Mouse (Mus musculus): ENCODE measurements around the gene Ect2l. TPM values are rescaled to one million over a fixed set of nuclear protein-coding genes. Genes with fewer than 3 reads are reported as not detected.

Ect2l gene
- polyA plus RNA-seq (2014; fragmentation: Nextera tagmentation; extraction: Ambion mirVana), result 0.22 TPM in 2 replicates

DNA sequence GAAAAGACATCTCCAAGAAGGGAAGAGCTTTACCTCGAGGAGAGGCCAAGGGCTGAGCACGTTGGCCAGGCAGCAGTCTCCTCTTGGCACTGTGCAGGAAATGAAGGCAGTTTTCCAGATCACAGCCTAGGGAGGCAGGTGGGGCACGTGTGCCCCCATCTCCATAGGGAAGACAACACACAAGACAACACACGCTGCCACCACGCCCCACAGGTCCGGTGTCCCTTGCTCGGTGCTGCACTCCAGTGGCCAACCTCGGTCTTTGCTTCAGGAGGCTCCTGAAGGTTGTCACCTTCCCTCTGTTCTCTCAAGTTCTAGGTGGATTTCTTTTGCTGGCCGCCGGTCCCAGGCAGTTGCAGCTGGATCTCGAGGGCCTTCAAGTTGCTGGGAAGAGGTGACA is at the start of gene Ect2l:
Gene Ect2l (minus strand): TSS at position 165 of the 400 bp plus-strand sequence.
- H3K9ac ChIP-seq (ENCODE audit: low read length), result no peak within 1 kb of the TSS
- DNase-seq (ENCODE audit: low spot score, missing footprints), result peak; percentile 89
- H3K27me3 ChIP-seq (ENCODE audit: control insufficient read depth, insufficient read depth, low read length), result no peaks in the 10 kb centered on the region
- H3K9me3 ChIP-seq (ENCODE audit: control insufficient read depth, low read length), result no peaks in the 10 kb centered on the region
- no peak within 1 kb of the TSS for H3K4me2 ChIP-seq
- H3K36me3 ChIP-seq (ENCODE audit: control insufficient read depth, insufficient read depth, low read length), result no peaks in the 10 kb centered on the region
- peak; percentile 59; the same call in 1 of the 2 replicates for ATAC-seq (ENCODE audit: low FRiP score)
- 13% methylated on average over 11 of the region's 11 CpGs for WGBS
- H3K27ac ChIP-seq (ENCODE audit: low read depth, low read length), result no peak within 1 kb of the TSS
- no peaks in the 10 kb centered on the region for H3K4me1 ChIP-seq (ENCODE audit: control insufficient read depth, insufficient read depth, low read length)
- H3K4me3 ChIP-seq (ENCODE audit: low read depth, low read length), result no peak within 1 kb of the TSS

DNA sequence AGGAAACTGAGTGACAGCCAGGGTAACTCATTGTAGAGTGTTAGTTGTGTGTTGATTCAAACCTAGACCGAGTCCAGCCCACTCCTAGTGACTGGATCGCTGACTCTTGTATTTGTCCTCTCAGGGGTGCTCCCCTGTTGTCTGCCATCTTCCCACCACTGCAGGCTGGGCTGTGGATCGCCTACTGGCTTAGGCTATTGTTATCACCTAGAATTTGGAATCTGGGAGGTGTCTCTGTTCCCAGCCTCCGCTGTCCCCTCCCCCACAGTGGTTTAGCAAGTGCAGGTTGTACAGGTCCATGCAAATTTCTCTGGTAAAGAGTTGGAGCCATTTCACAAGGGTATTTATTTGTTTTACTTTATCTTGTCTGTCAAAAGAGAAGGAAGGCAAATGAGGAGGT is 40.7 kb upstream of the Ect2l start:
- no peaks in the 10 kb centered on the region for H3K27me3 ChIP-seq (ENCODE audit: control insufficient read depth, insufficient read depth, low read length)
- 70% methylated on average over 4 of the region's 4 CpGs for WGBS
- no peak overlapping the region for H3K4me2 ChIP-seq
- no peak overlapping the region for H3K9ac ChIP-seq (ENCODE audit: low read length)
- H3K4me1 ChIP-seq (ENCODE audit: control insufficient read depth, insufficient read depth, low read length), result no peaks in the 10 kb centered on the region
- no peak overlapping the region for H3K27ac ChIP-seq (ENCODE audit: low read depth, low read length)
- DNase-seq (ENCODE audit: low spot score, missing footprints) (no peak), ATAC-seq (ENCODE audit: low FRiP score) (no peak)
- H3K9me3 ChIP-seq (ENCODE audit: control insufficient read depth, low read length), result no peaks in the 10 kb centered on the region
- no peaks in the 10 kb centered on the region for H3K36me3 ChIP-seq (ENCODE audit: control insufficient read depth, insufficient read depth, low read length)
- no peak overlapping the region for H3K4me3 ChIP-seq (ENCODE audit: low read depth, low read length)

DNA sequence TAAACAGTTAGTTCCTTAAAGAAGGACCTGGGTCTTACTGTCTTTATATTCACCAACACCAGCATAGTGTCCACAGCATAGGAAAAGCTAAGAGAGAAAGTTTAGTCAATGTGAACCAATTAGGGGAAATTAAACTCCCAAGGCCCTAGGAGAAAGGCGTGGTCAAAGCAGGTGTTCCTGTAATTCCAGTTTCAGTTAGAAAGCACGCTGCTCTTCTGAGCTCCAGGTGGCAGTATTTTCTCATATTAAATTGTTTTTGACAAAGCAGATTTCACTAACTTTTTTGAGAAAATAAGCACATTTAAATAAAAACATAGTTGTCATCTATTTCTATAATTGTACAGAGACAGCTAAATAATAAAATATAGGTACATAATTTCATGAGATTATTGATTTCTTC is 32.9 kb upstream of the Ect2l start:
- Histone ChIP-seq H3K4me2 (no peak overlapping the region), H3K27me3 (ENCODE audit: control insufficient read depth, insufficient read depth, low read length) (no peaks in the 10 kb centered on the region), H3K27ac (ENCODE audit: low read depth, low read length) (no peak overlapping the region), H3K9me3 (ENCODE audit: control insufficient read depth, low read length) (no peaks in the 10 kb centered on the region), H3K4me1 (ENCODE audit: control insufficient read depth, insufficient read depth, low read length) (no peaks in the 10 kb centered on the region), H3K4me3 (ENCODE audit: low read depth, low read length) (no peak overlapping the region), H3K9ac (ENCODE audit: low read length) (no peak overlapping the region), H3K36me3 (ENCODE audit: control insufficient read depth, insufficient read depth, low read length) (no peaks in the 10 kb centered on the region)
- ATAC-seq (ENCODE audit: low FRiP score) (no peak), DNase-seq (ENCODE audit: low spot score, missing footprints) (no peak)
- 64% methylated on average over 2 of the region's 2 CpGs for WGBS

DNA sequence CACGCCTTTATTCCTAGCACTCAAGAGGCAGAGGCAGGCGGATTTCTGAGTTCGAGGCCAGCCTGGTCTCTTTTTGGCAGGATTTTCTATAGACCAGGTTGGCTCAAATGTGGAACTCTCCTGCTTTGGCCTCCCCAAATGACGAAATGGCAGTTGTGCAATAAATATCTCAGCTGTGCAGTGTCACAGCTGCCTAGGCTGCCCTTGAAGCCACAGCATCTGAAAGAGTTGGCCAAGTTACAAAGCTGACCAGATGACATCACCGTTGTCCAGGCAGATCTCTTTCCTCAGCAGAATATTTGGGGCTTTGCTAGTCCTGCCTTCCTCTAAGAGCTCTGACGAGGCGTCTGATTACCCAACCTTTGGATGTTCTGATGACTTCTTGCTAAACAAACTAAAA is 26.5 kb upstream of the Ect2l start:
- 90% methylated on average over 7 of the region's 7 CpGs for WGBS
- Histone ChIP-seq H3K36me3 (ENCODE audit: control insufficient read depth, insufficient read depth, low read length) (no peaks in the 10 kb centered on the region), H3K9me3 (ENCODE audit: control insufficient read depth, low read length) (no peaks in the 10 kb centered on the region), H3K27ac (ENCODE audit: low read depth, low read length) (no peak overlapping the region), H3K4me3 (ENCODE audit: low read depth, low read length) (no peak overlapping the region), H3K9ac (ENCODE audit: low read length) (no peak overlapping the region), H3K4me1 (ENCODE audit: control insufficient read depth, insufficient read depth, low read length) (peaks cover 6% of the 10 kb centered on the region; the same call in 1 of the 2 replicates), H3K27me3 (ENCODE audit: control insufficient read depth, insufficient read depth, low read length) (no peaks in the 10 kb centered on the region), H3K4me2 (no peak overlapping the region)
- no peak for ATAC-seq (ENCODE audit: low FRiP score)
- DNase-seq (ENCODE audit: low spot score, missing footprints), result no peak

DNA sequence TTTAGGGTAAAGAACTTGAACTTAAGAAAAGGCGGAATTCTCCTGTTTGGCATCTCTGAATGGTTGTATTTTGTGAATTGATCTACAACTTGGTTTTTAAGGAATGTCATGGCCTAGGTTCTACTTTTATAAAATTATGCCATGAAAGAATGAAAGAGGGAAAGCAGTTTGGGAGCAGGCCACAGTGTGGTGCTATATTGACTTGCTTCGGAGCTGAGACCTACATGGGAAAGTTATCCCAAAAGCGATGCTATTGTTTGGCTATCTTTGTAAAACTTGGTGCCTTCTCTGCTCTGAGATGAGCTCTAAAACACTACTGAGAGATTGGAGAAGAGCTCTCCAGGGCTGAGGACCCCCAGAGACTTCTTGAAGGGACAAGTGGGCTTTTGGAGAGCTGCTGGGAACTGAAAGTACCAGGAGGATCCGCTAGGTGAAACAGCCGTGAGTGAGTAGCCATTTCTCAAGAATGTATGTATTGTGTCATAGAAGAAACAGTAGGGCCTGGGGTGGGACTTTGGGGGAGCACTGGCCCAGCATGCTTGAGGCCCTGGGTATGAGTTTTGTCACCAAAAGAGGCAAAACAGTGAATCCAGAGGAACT is 25.7 kb upstream of the Ect2l start:
- Histone ChIP-seq H3K9me3 (ENCODE audit: control insufficient read depth, low read length) (no peaks in the 10 kb centered on the region), H3K4me3 (ENCODE audit: low read depth, low read length) (no peak overlapping the region), H3K36me3 (ENCODE audit: control insufficient read depth, insufficient read depth, low read length) (no peaks in the 10 kb centered on the region), H3K4me2 (no peak overlapping the region), H3K4me1 (ENCODE audit: control insufficient read depth, insufficient read depth, low read length) (peaks cover 6% of the 10 kb centered on the region; the same call in 1 of the 2 replicates), H3K27ac (ENCODE audit: low read depth, low read length) (no peak overlapping the region), H3K27me3 (ENCODE audit: control insufficient read depth, insufficient read depth, low read length) (no peaks in the 10 kb centered on the region), H3K9ac (ENCODE audit: low read length) (no peak overlapping the region)
- ATAC-seq (ENCODE audit: low FRiP score) (no peak), DNase-seq (ENCODE audit: low spot score, missing footprints) (no peak)
- WGBS, result 76% methylated on average over 5 of the region's 5 CpGs

DNA sequence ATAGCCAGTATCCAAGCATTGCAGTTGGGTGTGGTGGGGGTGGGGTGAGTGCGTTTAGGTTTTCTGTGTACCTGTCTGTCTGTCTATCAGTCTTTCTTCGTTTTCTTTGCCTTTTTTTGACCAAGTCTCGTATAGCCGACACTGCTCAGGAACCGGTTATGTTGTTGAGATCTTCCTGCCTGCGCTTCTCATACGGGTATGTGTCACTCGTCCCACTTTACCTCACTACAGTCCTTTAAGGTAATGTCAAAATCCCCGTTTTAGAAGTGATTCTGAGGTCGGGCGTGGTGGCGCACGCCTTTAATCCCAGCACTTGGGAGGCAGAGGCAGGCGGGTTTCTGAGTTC is 24.7 kb upstream of the Ect2l start:
- Histone ChIP-seq H3K9me3 (ENCODE audit: control insufficient read depth, low read length) (no peaks in the 10 kb centered on the region), H3K27ac (ENCODE audit: low read depth, low read length) (no peak overlapping the region), H3K4me3 (ENCODE audit: low read depth, low read length) (peak overlapping the region; percentile 77), H3K4me2 (peak overlapping the region; percentile 56), H3K36me3 (ENCODE audit: control insufficient read depth, insufficient read depth, low read length) (no peaks in the 10 kb centered on the region), H3K27me3 (ENCODE audit: control insufficient read depth, insufficient read depth, low read length) (no peaks in the 10 kb centered on the region), H3K4me1 (ENCODE audit: control insufficient read depth, insufficient read depth, low read length) (peaks cover 6% of the 10 kb centered on the region; the same call in 1 of the 2 replicates), H3K9ac (ENCODE audit: low read length) (peak overlapping the region; percentile 70)
- DNase-seq (ENCODE audit: low spot score, missing footprints) (no peak), ATAC-seq (ENCODE audit: low FRiP score) (no peak)
- 15% methylated on average over 14 of the region's 14 CpGs for WGBS

DNA sequence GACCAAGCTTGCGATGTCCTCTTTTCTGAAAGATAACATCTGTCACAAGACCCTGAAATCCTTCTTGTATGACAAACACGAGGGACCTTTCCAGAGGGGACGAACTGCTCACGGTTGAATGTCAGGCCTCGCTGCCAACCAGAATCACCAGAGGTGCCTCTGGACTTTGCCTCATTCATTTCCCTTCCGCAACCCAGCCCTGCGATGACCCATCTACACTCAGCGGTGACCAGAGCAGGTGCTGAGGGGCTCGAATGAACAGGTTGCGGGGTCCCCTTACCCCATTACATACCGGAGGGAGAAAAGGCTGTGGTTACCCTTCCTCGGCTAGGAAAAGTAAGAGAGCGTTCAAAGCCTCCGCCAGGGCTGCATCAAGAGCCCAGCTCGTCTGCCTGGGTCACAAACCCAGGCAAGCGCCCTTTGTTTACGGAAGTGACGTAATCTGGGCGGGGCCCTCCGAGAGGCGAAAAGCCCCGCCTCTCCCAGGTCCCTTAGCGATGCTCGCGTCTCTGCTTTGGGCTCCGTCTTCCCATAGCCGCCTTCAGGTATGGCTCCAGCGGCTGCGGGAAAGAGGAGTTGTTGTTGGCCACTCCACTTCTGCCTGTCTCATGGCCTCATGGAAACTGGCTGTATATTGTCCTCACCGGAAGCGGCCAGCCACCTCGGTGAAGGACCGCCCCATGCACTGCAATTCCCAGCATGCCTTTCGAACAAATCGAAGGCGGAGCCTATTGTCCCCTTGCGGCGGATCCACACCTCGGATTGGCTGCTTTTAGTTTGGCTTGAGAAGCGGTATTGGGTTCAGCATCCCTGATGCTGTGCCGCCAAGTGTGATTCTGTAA is 24.1 kb upstream of the Ect2l start, which contains the start of gene Ccdc28a:
Gene Ccdc28a (minus strand): TSS at position 439 of the 842 bp plus-strand sequence.
- Histone ChIP-seq H3K27ac (ENCODE audit: low read depth, low read length) (peak within 1 kb of the TSS; percentile 41; the same call in 1 of the 2 replicates), H3K9me3 (ENCODE audit: control insufficient read depth, low read length) (no peaks in the 10 kb centered on the region), H3K4me1 (ENCODE audit: control insufficient read depth, insufficient read depth, low read length) (peaks cover 6% of the 10 kb centered on the region; the same call in 1 of the 2 replicates), H3K4me2 (peak within 1 kb of the TSS; percentile 56), H3K9ac (ENCODE audit: low read length) (peak within 1 kb of the TSS; percentile 70), H3K36me3 (ENCODE audit: control insufficient read depth, insufficient read depth, low read length) (no peaks in the 10 kb centered on the region), H3K4me3 (ENCODE audit: low read depth, low read length) (peak within 1 kb of the TSS; percentile 77), H3K27me3 (ENCODE audit: control insufficient read depth, insufficient read depth, low read length) (no peaks in the 10 kb centered on the region)
- peak; percentile 99 for ATAC-seq (ENCODE audit: low FRiP score)
- peak; percentile 99 for DNase-seq (ENCODE audit: low spot score, missing footprints)
- WGBS, result 2% methylated on average over 41 of the region's 41 CpGs

DNA sequence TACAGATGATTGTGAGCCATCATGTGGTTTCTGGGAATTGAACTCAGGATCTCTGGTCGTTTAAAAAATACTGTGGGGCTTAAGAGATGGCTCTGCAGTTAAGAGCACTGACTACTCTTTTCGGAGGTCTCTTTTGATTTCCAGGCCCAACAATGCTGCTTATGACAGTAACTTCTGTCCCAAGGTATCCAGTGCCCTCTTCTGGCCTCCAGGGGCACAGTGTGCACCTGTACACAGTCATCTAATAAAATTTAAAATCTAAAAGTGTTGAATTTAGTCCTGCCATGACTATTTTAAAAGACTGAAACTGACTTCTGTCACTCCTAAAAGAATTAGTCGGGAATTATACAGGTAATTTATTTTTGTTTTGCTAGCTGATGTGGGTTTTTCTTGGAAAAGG is 23.2 kb upstream of the Ect2l start:
- DNase-seq (ENCODE audit: low spot score, missing footprints), result peak; percentile 82

DNA sequence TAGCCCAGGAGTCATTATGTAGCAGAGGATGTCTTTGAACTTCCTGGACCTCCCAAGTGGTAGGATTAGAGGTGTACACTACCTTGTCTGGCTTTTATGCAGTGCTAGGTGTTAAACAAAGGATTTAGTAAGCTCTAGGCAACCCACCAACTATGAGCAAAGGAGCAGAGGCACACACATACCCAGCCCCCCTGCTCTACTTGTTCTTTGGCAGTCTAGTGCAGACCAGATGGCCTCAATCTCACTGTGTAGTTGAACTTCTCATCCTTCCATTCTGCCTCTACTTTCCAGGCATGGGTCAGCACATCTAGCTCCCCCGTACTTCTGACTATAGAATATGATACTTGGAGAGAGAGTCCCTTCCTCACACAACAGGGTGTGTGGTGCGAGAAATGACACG is 13.7 kb upstream of the Ect2l start:
- Histone ChIP-seq H3K27me3 (ENCODE audit: control insufficient read depth, insufficient read depth, low read length) (no peaks in the 10 kb centered on the region), H3K36me3 (ENCODE audit: control insufficient read depth, insufficient read depth, low read length) (no peaks in the 10 kb centered on the region), H3K9me3 (ENCODE audit: control insufficient read depth, low read length) (no peaks in the 10 kb centered on the region), H3K4me3 (ENCODE audit: low read depth, low read length) (no peak overlapping the region), H3K4me1 (ENCODE audit: control insufficient read depth, insufficient read depth, low read length) (no peaks in the 10 kb centered on the region), H3K9ac (ENCODE audit: low read length) (no peak overlapping the region), H3K4me2 (no peak overlapping the region), H3K27ac (ENCODE audit: low read depth, low read length) (no peak overlapping the region)
- ATAC-seq (ENCODE audit: low FRiP score), result no peak
- WGBS, result 90% methylated on average over 3 of the region's 3 CpGs
- DNase-seq (ENCODE audit: low spot score, missing footprints), result no peak

More for the DNA sequence above, 23.2 kb upstream of the Ect2l start:
- Histone ChIP-seq H3K9me3 (ENCODE audit: control insufficient read depth, low read length) (no peaks in the 10 kb centered on the region), H3K36me3 (ENCODE audit: control insufficient read depth, insufficient read depth, low read length) (no peaks in the 10 kb centered on the region), H3K4me1 (ENCODE audit: control insufficient read depth, insufficient read depth, low read length) (peaks cover 6% of the 10 kb centered on the region; the same call in 1 of the 2 replicates), H3K27ac (ENCODE audit: low read depth, low read length) (no peak overlapping the region), H3K27me3 (ENCODE audit: control insufficient read depth, insufficient read depth, low read length) (no peaks in the 10 kb centered on the region), H3K9ac (ENCODE audit: low read length) (no peak overlapping the region), H3K4me2 (peak overlapping the region; percentile 56; the same call in 1 of the 2 replicates), H3K4me3 (ENCODE audit: low read depth, low read length) (no peak overlapping the region)
- WGBS, result 52% methylated on average over 3 of the region's 3 CpGs
- no peak for ATAC-seq (ENCODE audit: low FRiP score)
